Mouse (Mus musculus) stomach, postnatal 0 days (tissue): ENCODE results near the gene Stag1.

Experiments used
- CTCF ChIP-seq: IDR thresholded peaks from 2 replicates; pipeline ENCODE4 v1.5.1; 2016; ENCODE audit warnings: antibody characterized with exemption, low read depth, mild to moderate bottlenecking, moderate library complexity
- EP300 ChIP-seq: optimal IDR thresholded peaks from 2 replicates; pipeline ENCODE3; 2016; ENCODE audit warnings: antibody characterized with exemption

GRCm38 (mm10) chr9:100689765-100690316 is 92.2 kb downstream of the Stag1 start:
- TF ChIP-seq CTCF: no peak
- TF ChIP-seq EP300: no peak
